Mouse (Mus musculus) liver, postnatal 0 days (tissue): ENCODE results near the gene Adck2. TPM values are rescaled to one million over a fixed set of nuclear protein-coding genes. Genes with fewer than 3 reads are reported as not detected.

ENCODE experiments used
- ATAC-seq: fragments of 200-750 bp; cut with Nextera tagmentation; 2 replicates; pipeline ENCODE4 v1.8.0; 2017; ENCODE audit warnings: mild to moderate bottlenecking, moderate library complexity
- DNase-seq: peaks from one replicate; pipeline ENCODE4 v3.0.0-alpha.2; 2016
- H3K27ac ChIP-seq: fragments of 300-500 bp; sonication (generic); 2 replicates; pipeline ENCODE4 v1.5.1; 2014; ENCODE audit warnings: antibody characterized with exemption, moderate library complexity, mild to moderate bottlenecking, low read depth
- H3K27me3 ChIP-seq: fragments of 300-500 bp; sonication (generic); 2 replicates; pipeline ENCODE4 v1.6.1; 2014; ENCODE audit warnings: low read length, control low read depth, mixed read lengths; ENCODE audit not compliant: insufficient read depth
- H3K36me3 ChIP-seq: fragments of 300-500 bp; sonication (generic); replicated peaks from 2 replicates; pipeline ENCODE4 v1.6.1; 2014; ENCODE audit warnings: mild to moderate bottlenecking, control low read depth, low read length, moderate library complexity, mixed read lengths; ENCODE audit not compliant: insufficient read depth
- H3K4me1 ChIP-seq: fragments of 300-500 bp; sonication (generic); 2 replicates; pipeline ENCODE4 v1.6.1; 2014; ENCODE audit warnings: antibody characterized with exemption, mild to moderate bottlenecking, control low read depth; ENCODE audit not compliant: insufficient read depth
- H3K4me2 ChIP-seq: fragments of 300-500 bp; sonication (generic); 2 replicates; pipeline ENCODE4 v1.6.1; 2014; ENCODE audit warnings: low read depth, mild to moderate bottlenecking, low read length, moderate library complexity, mixed read lengths
- H3K4me3 ChIP-seq: fragments of 300-500 bp; sonication (generic); 2 replicates; pipeline ENCODE4 v1.5.1; 2014; ENCODE audit warnings: low read depth, low read length
- H3K9ac ChIP-seq: fragments of 300-500 bp; sonication (generic); replicated peaks from 2 replicates; pipeline ENCODE4 v1.6.1; 2014; ENCODE audit warnings: mild to moderate bottlenecking, moderate library complexity
- H3K9me3 ChIP-seq: fragments of 300-500 bp; sonication (generic); 2 replicates; pipeline ENCODE4 v1.6.1; 2016; ENCODE audit warnings: mild to moderate bottlenecking, control low read depth, low read length, mixed read lengths
- CTCF ChIP-seq: sonication (generic); IDR thresholded peaks from 2 replicates; pipeline ENCODE4 v1.5.1; 2016; ENCODE audit warnings: antibody characterized with exemption, low read depth
- EP300 ChIP-seq: IDR thresholded peaks from 2 replicates; pipeline ENCODE4 v1.6.1; 2016; ENCODE audit warnings: antibody characterized with exemption, low read depth, mild to moderate bottlenecking
- WGBS: fragments of 180-500 bp; shearing (Covaris S2); extraction: QIAGEN DNeasy Blood & Tissue Kit; methylation state at CpG from one replicate; pipeline ENCODE4 v1.1.7; 2014; ENCODE audit not compliant: insufficient replicate concordance; 5-methylcytosine and 5-hydroxymethylcytosine counted together
- polyA plus RNA-seq: library from polyadenylated mRNA; unstranded; fragments of >200 nt; fragmentation: Nextera tagmentation; extraction: Ambion mirVana; gene quantifications from 2 replicates; pipeline ENCODE4 v1.2.1, GENCODE M21; 2015

The Adck2 gene
- polyA plus RNA-seq, 1 experiment from 2014 or later = 17.1 TPM

DNA sequence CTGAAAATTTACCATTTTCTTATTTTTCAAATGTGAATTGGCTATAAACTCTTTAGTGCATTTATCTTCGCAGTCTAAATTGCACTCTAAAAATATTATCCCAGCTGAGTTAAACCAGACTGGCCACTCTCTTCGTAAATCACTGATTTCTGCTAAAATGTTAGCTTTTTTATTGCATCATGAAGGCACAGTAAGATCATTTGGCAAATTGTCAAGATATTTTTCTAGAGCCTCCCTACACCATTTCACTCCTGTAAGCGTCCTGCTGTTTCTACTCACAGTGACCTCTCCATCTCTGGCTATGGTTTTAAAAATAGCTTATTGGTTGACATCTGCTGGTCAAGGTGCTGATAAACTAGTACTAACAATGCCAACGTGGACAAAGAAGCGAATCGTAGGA is 32.4 kb downstream of the Adck2 start:
- no peak for TF ChIP-seq EP300
- no peaks in the 10 kb centered on the region for H3K27me3 ChIP-seq
- no peak overlapping the region for H3K9ac ChIP-seq
- H3K36me3 ChIP-seq = peaks cover 9% of the 10 kb centered on the region; the same call in 1 of the 2 replicates
- H3K4me1 ChIP-seq = peaks cover 2% of the 10 kb centered on the region; the same call in 1 of the 2 replicates
- no peak overlapping the region for H3K4me2 ChIP-seq
- H3K27ac ChIP-seq = no peak overlapping the region
- no peaks in the 10 kb centered on the region for H3K9me3 ChIP-seq
- whole genome bisulfite sequencing = 69% methylated on average over 6 of the region's 6 CpGs
- no peak overlapping the region for H3K4me3 ChIP-seq
- ATAC-seq = no peak
- no peak for DNase-seq

DNA sequence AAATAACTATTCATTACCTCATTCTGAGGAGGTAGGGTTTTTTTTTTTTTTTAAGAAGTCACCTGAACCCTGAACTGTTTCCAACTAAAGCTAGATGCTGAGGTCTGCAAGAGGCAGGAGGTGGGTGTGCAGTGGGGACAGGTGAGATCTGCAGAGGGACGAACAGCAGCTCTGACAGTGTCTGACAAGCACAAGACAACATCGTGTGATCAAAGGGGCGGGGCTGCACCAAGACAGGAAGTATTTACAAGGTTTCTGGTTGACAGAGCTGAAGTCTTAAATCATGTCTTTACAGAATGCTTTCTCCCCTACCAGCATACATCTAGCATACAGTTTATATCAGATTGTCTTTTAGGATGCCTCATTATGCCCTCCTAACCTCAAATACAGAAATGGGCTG is 33.2 kb downstream of the Adck2 start:
- DNase-seq (no peak), ATAC-seq (no peak)
- Histone ChIP-seq H3K27me3 (no peaks in the 10 kb centered on the region), H3K4me1 (peaks cover 2% of the 10 kb centered on the region; the same call in 1 of the 2 replicates), H3K36me3 (peaks cover 9% of the 10 kb centered on the region; the same call in 1 of the 2 replicates), H3K4me3 (no peak overlapping the region), H3K27ac (no peak overlapping the region), H3K4me2 (no peak overlapping the region), H3K9me3 (no peaks in the 10 kb centered on the region), H3K9ac (no peak overlapping the region)
- 41% methylated on average over 3 of the region's 3 CpGs for WGBS
- TF ChIP-seq EP300 = no peak
- no peak for TF ChIP-seq CTCF

GRCm38 (mm10) chr6:39607365-39607764 is 33.7 kb downstream of the Adck2 start:
- Histone ChIP-seq H3K27me3 (no peaks in the 10 kb centered on the region), H3K9ac (no peak overlapping the region), H3K27ac (no peak overlapping the region), H3K4me1 (peaks cover 2% of the 10 kb centered on the region; the same call in 1 of the 2 replicates), H3K4me3 (no peak overlapping the region), H3K9me3 (no peaks in the 10 kb centered on the region), H3K4me2 (no peak overlapping the region), H3K36me3 (peaks cover 6% of the 10 kb centered on the region; the same call in 1 of the 2 replicates)
- ATAC-seq (no peak), DNase-seq (no peak)
- TF ChIP-seq EP300 (no peak), CTCF (no peak)
- WGBS = 71% methylated on average over 5 of the region's 5 CpGs

DNA sequence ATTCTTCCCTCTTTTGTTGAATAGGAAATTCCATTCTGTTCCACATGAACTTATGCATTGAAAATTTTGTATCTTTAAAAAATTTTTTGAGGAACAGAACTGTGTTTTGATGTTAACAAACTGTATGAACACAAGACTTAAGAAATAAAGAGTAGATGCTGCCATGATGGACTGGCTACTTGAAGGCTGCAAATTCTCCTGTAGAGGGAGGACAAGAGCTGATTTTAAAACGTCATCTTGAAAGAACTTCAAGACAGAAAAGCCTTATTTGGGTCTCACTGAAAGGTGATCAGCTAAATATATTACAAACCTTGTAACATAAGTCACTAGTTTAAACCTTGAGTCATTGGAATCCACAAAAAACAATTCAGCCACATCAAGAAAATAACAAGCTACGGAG is 36.5 kb downstream of the Adck2 start:
- DNase-seq (no peak), ATAC-seq (no peak)
- no peak overlapping the region for H3K27ac ChIP-seq
- H3K27me3 ChIP-seq = no peaks in the 10 kb centered on the region
- peak; percentile 19; the same call in 1 of the 2 replicates for TF ChIP-seq CTCF
- no peak for TF ChIP-seq EP300
- H3K36me3 ChIP-seq = peaks cover 15% of the 10 kb centered on the region
- no peaks in the 10 kb centered on the region; the same call in 1 of the 2 replicates for H3K4me1 ChIP-seq
- H3K4me2 ChIP-seq = no peak overlapping the region
- no peak overlapping the region for H3K9ac ChIP-seq
- H3K4me3 ChIP-seq = no peak overlapping the region
- no peaks in the 10 kb centered on the region for H3K9me3 ChIP-seq
- 75% methylated on average over 2 of the region's 2 CpGs for WGBS

GRCm38 (mm10) chr6:39611296-39611695 is 37.6 kb downstream of the Adck2 start:
- Histone ChIP-seq H3K27me3 (no peaks in the 10 kb centered on the region), H3K27ac (no peak overlapping the region), H3K4me1 (no peaks in the 10 kb centered on the region; the same call in 1 of the 2 replicates), H3K4me3 (no peak overlapping the region), H3K9ac (no peak overlapping the region), H3K36me3 (peaks cover 17% of the 10 kb centered on the region), H3K9me3 (no peaks in the 10 kb centered on the region), H3K4me2 (no peak overlapping the region)
- 79% methylated on average over 2 of the region's 2 CpGs for WGBS
- no peak for ATAC-seq
- no peak for TF ChIP-seq CTCF
- no peak for TF ChIP-seq EP300
- no peak for DNase-seq

Other genes starting within 250 kb of the Adck2 start
- gene Slc37a3, start 196.2 kb upstream of the Adck2 start, polyA plus RNA-seq = 13.9 and 16.0 TPM in 2 replicates
- 0.95 and 1.1 TPM in 2 replicates for gene Rab19, start 192.7 kb upstream of the Adck2 start, polyA plus RNA-seq
- 154 and 170 TPM in 2 replicates for gene Mkrn1, start 153.4 kb upstream of the Adck2 start, polyA plus RNA-seq
- 1.6 TPM in 2 replicates for gene Dennd2a, start 16.0 kb upstream of the Adck2 start, polyA plus RNA-seq
- gene Gm42420, start 11.9 kb downstream of the Adck2 start, polyA plus RNA-seq = 1.2 and 1.9 TPM in 2 replicates
- 248 and 260 TPM in 2 replicates for gene Ndufb2, start 18.7 kb downstream of the Adck2 start, polyA plus RNA-seq
- gene Braf, start 151.6 kb downstream of the Adck2 start, polyA plus RNA-seq = 2.2 and 2.7 TPM in 2 replicates
- gene Mrps33, start 237.1 kb downstream of the Adck2 start, polyA plus RNA-seq = 90.9 and 100.0 TPM in 2 replicates